Mouse (Mus musculus) neural tube, embryonic 13.5 days (tissue): Measurements from ENCODE around the gene Arel1. TPM values are rescaled to one million over a fixed set of nuclear protein-coding genes. Genes with fewer than 3 reads are reported as not detected.

Experiments used
- ATAC-seq: fragments of 200-750 bp; cut with Nextera tagmentation; 2 replicates; pipeline ENCODE4 v1.8.0; 2017; ENCODE audit warnings: low read depth, mild to moderate bottlenecking, moderate TSS enrichment, moderate library complexity
- H3K27ac ChIP-seq: fragments of 300-500 bp; sonication (generic); replicated peaks from 2 replicates; pipeline ENCODE4 v1.5.1; 2015; ENCODE audit warnings: moderate library complexity, mild to moderate bottlenecking, inconsistent platforms
- H3K27me3 ChIP-seq: fragments of 300-500 bp; sonication (generic); 2 replicates; pipeline ENCODE4 v1.6.1; 2015; ENCODE audit warnings: mild to moderate bottlenecking, inconsistent platforms
- H3K36me3 ChIP-seq: fragments of 300-500 bp; sonication (generic); 2 replicates; pipeline ENCODE4 v1.6.1; 2015; ENCODE audit warnings: mild to moderate bottlenecking, inconsistent platforms
- H3K4me1 ChIP-seq: fragments of 300-500 bp; sonication (generic); replicated peaks from 2 replicates; pipeline ENCODE4 v1.6.1; 2015; ENCODE audit warnings: inconsistent platforms
- H3K4me2 ChIP-seq: fragments of 300-500 bp; sonication (generic); 2 replicates; pipeline ENCODE4 v1.6.1; 2015; ENCODE audit warnings: inconsistent platforms, mild to moderate bottlenecking, moderate library complexity
- H3K4me3 ChIP-seq: fragments of 300-500 bp; sonication (generic); 2 replicates; pipeline ENCODE4 v1.5.1; 2015; ENCODE audit warnings: mild to moderate bottlenecking, inconsistent platforms
- H3K9ac ChIP-seq: fragments of 300-500 bp; sonication (generic); 2 replicates; pipeline ENCODE4 v1.6.1; 2015; ENCODE audit warnings: moderate library complexity, mild to moderate bottlenecking, inconsistent platforms
- H3K9me3 ChIP-seq: fragments of 300-500 bp; sonication (generic); 2 replicates; pipeline ENCODE4 v1.6.1; 2016; ENCODE audit warnings: inconsistent platforms
- WGBS: fragments of 180-500 bp; shearing (Covaris S2); methylation state at CpG from one replicate; pipeline ENCODE4 v1.1.7; 2015; 5-methylcytosine and 5-hydroxymethylcytosine counted together
- polyA plus RNA-seq: library from polyadenylated mRNA; unstranded; fragments of >200 nt; fragmentation: Nextera tagmentation; extraction: Ambion mirVana; gene quantifications from 2 replicates; pipeline ENCODE4 v1.2.1, GENCODE M21; 2015

The Arel1 gene
- polyA plus RNA-seq, result 26.2 and 28.5 TPM in 2 replicates

DNA sequence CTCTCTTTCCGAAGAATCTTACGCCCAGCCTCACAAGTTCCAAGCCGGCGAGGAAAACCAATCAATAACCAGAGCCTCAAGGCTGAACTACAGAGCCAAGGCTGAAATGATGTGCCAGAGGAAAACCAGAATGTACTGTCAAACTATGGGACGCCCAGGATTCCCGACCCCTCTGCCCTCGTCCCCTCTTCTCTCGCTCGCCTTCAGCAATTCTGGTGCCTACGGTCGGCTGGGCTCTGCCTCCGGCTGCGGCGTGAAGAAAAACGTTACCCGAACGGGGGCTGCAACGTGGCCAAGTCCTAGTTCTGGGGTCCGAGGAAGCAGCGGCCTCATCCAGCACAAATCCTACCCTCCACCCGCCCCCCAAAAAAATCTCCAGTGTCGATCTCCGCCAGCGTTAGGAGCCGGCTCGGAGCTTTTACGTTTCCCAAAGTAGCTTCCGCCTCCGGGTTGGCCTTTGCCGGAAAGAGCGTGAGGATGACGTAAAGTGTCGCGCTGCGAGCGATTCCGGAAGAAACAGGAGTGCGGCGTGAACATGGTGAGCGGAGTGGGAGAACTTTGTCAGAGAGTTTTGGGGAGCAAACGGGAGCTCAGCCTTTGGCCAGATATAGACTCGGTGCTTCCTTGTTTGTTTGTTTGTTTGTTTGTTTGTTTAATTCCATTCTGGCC lies at the start of gene Arel1, which contains the start of gene Fcf1:
Gene Arel1 (minus strand): TSS at position 473 of the 669 bp plus-strand sequence.
Gene Fcf1 (plus strand): TSS at position 470 of the 669 bp plus-strand sequence.
- WGBS, result under 1% methylated on average over 42 of the region's 42 CpGs
- Histone ChIP-seq H3K4me2 (peak within 1 kb of the TSS; percentile 97), H3K4me1 (peaks cover 28% of the 10 kb centered on the region), H3K9ac (peak within 1 kb of the TSS; percentile 88), H3K36me3 (peaks cover 27% of the 10 kb centered on the region), H3K27me3 (no peaks in the 10 kb centered on the region), H3K9me3 (no peaks in the 10 kb centered on the region), H3K4me3 (peak within 1 kb of the TSS; percentile 78), H3K27ac (peak within 1 kb of the TSS; percentile 63)
- peak; percentile 86 for ATAC-seq

DNA sequence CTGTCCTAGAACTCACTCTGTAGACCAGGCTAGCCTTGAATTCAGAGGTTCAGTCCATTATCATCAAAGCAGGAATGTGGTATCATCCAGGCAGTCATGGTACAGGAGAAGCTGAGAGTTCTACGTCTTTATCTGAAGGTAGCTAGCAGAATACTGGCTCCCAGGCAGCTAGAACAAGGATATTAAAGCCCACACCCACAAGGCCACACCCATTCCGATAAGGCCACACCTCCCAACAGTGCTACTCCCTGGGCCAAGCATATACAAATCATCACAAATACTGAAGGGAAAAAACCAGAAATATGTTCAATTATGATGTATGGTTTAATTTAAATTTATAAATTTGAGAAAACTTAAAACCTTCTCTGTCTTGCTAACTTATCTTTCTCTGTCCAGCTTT lies 41.5 kb upstream of the Arel1 start:
- no peak overlapping the region for H3K4me2 ChIP-seq
- WGBS, result 96% methylated on average over 2 of the region's 2 CpGs
- no peaks in the 10 kb centered on the region for H3K9me3 ChIP-seq
- H3K36me3 ChIP-seq, result peaks cover 47% of the 10 kb centered on the region
- H3K4me1 ChIP-seq, result no peaks in the 10 kb centered on the region
- no peak overlapping the region for H3K4me3 ChIP-seq
- no peak overlapping the region for H3K9ac ChIP-seq
- H3K27me3 ChIP-seq, result no peaks in the 10 kb centered on the region
- no peak for ATAC-seq
- H3K27ac ChIP-seq, result no peak overlapping the region

DNA sequence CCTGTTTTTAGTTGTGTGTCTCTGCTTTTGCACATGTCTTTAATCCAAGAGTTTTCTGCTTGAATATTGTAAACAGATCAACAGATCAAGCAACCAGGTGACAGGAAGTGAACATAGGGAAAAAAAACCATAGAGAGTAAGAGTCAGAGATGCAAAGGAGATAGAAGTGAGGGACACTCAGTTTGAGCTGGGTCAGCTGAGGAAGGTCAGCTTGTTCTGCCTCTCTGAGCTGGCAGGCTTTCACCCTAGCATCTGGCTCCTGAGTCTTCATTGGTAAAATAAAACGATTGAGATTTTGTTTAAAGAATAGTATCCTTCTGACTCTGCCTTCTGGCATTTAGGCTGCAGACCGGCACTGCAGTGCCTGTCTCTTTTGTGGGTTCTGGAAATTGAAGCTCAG lies 39.8 kb upstream of the Arel1 start:
- H3K4me3 ChIP-seq, result no peak overlapping the region
- H3K27me3 ChIP-seq, result no peaks in the 10 kb centered on the region
- no peaks in the 10 kb centered on the region for H3K4me1 ChIP-seq
- H3K9ac ChIP-seq, result no peak overlapping the region
- no peak overlapping the region for H3K4me2 ChIP-seq
- H3K36me3 ChIP-seq, result peaks cover 39% of the 10 kb centered on the region
- no peak for ATAC-seq
- whole genome bisulfite sequencing, result 92% methylated on average over 2 of the region's 2 CpGs
- H3K27ac ChIP-seq, result no peak overlapping the region
- H3K9me3 ChIP-seq, result no peaks in the 10 kb centered on the region

DNA sequence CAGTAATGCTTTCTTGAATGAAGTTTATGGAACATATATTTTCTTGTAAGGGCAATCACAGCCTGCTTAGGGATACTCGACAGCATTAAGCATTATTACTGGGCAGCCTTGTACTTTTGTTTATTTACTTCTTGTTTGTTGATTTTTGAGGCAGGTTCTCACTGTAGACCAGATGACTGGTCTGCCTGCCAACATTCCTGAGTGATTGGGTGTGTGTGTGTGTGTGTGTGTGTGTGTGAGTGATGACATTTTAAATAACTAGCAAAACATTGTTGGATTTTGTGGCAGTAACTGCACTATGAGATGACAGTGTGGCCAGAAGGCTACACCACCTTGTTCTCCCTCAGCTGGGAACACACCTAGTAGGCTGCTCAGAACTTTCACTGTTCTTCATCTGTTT lies 39.1 kb upstream of the Arel1 start:
- Histone ChIP-seq H3K27me3 (no peaks in the 10 kb centered on the region), H3K4me3 (no peak overlapping the region), H3K36me3 (peaks cover 35% of the 10 kb centered on the region), H3K4me2 (no peak overlapping the region), H3K27ac (no peak overlapping the region), H3K4me1 (no peaks in the 10 kb centered on the region), H3K9ac (no peak overlapping the region), H3K9me3 (no peaks in the 10 kb centered on the region)
- WGBS, result 86% methylated on average over 1 of the region's 1 CpGs
- no peak for ATAC-seq

DNA sequence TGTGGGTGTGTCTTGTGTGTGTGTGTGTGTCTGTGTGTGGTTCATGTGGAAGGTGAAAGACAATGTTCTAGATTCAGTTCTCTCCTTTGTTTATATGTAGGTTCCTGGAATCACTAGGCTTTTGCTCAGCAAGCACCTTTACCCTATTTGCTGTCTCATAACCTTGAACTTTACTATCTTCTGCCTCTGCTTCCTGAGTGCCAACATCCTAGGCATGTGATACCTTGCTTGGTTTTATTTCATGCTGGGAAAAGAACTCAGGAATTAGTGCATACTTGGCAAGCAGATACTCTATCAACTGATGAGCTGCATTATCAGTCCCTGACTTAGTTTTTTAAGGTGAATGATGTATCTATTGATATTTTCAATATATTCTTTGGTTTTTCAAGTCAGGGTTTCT lies 36.3 kb upstream of the Arel1 start:
- Histone ChIP-seq H3K27ac (no peak overlapping the region), H3K27me3 (no peaks in the 10 kb centered on the region), H3K36me3 (peaks cover 20% of the 10 kb centered on the region), H3K4me1 (no peaks in the 10 kb centered on the region), H3K4me2 (no peak overlapping the region), H3K9ac (no peak overlapping the region), H3K9me3 (peaks cover 6% of the 10 kb centered on the region; the same call in 1 of the 2 replicates), H3K4me3 (no peak overlapping the region)
- ATAC-seq, result no peak

DNA sequence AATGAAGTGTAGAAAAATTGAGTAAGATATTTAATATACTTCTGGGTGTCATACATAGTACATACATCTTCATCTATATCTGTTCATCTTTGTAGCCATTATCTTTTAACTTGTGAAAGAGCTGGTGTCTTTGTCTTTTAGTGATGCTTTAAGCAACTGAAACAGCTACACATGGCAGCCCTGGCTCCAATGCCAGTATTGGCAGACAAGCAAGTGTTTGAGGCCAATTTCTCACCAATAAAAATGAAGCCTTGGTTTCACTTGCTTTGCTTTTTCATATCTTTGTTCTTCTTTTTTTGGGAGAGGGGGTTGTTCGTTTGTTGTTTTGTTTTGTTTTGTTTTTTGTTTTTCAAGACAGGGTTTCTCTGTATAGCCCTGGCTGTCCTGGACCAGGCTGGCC lies 35.5 kb upstream of the Arel1 start:
- Histone ChIP-seq H3K36me3 (peaks cover 14% of the 10 kb centered on the region), H3K9me3 (peaks cover 6% of the 10 kb centered on the region; the same call in 1 of the 2 replicates), H3K4me2 (no peak overlapping the region), H3K4me3 (no peak overlapping the region), H3K9ac (no peak overlapping the region), H3K27me3 (no peaks in the 10 kb centered on the region), H3K27ac (no peak overlapping the region), H3K4me1 (no peaks in the 10 kb centered on the region)
- no peak for ATAC-seq
- WGBS, result 93% methylated on average over 1 of the region's 1 CpGs

DNA sequence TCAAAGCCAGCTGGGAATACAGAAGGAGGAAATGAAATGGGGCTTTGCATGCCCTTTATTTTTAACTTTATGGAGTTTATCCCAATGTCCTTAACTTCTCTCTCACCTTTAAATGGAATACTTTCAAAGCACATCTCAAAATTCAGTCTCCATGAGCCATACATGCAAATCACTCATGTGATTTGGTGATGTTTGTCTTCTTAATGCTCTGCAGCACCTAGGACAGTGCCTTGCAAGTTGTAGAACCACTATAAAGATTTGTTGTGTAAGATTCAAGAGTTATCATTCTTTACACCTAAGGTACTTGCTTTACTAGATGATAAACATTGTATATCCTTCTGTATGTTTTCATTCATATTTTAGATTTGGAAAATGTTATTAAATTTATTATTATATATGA lies 28.4 kb upstream of the Arel1 start:
- H3K27me3 ChIP-seq, result no peaks in the 10 kb centered on the region
- H3K27ac ChIP-seq, result no peak overlapping the region
- ATAC-seq, result no peak
- peaks cover 25% of the 10 kb centered on the region for H3K4me1 ChIP-seq
- peaks cover 10% of the 10 kb centered on the region for H3K36me3 ChIP-seq
- H3K9ac ChIP-seq, result peak overlapping the region; percentile 99
- H3K4me3 ChIP-seq, result peak overlapping the region; percentile 98
- H3K4me2 ChIP-seq, result peak overlapping the region; percentile 94
- H3K9me3 ChIP-seq, result peaks cover 6% of the 10 kb centered on the region; the same call in 1 of the 2 replicates

DNA sequence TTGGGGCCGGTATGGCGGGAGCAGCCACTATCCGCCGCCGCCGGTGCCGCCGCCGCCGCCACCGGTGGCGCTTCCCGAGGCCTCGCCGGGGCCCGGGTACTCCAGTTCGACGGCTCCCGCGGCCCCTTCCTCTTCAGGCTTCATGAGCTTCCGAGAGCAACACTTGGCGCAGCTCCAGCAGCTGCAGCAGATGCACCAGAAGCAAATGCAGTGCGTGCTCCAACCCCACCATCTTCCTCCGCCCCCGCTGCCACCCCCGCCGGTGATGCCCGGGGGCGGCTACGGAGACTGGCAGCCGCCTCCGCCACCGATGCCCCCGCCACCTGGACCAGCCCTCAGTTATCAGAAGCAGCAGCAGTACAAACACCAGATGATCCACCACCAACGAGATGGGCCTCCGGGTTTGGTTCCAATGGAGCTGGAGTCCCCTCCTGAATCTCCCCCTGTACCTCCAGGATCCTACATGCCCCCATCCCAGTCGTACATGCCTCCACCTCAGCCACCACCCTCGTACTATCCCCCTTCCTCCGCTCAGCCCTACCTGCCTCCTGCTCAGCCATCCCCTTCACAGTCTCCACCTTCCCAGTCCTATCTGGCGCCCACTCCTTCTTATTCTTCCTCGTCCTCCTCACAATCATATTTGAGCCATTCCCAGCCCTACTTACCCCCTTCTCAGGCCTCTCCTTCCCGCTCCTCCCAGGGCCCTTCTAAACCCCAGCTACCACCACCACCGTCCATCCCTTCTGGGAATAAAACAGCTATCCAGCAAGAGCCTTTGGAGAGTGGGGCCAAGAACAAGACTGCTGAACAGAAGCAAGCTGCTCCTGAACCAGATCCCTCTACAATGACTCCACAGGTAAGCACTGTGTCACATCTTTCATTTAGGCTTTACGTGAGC lies 26.1 kb upstream of the Arel1 start:
- Histone ChIP-seq H3K9ac (peak overlapping the region; percentile 99), H3K27me3 (no peaks in the 10 kb centered on the region), H3K27ac (peak overlapping the region; percentile 95), H3K4me3 (peak overlapping the region; percentile 98), H3K4me2 (peak overlapping the region; percentile 94), H3K36me3 (no peaks in the 10 kb centered on the region), H3K9me3 (no peaks in the 10 kb centered on the region), H3K4me1 (peaks cover 25% of the 10 kb centered on the region)
- ATAC-seq, result peak; percentile 56
- WGBS, result under 1% methylated on average over 44 of the region's 44 CpGs

DNA sequence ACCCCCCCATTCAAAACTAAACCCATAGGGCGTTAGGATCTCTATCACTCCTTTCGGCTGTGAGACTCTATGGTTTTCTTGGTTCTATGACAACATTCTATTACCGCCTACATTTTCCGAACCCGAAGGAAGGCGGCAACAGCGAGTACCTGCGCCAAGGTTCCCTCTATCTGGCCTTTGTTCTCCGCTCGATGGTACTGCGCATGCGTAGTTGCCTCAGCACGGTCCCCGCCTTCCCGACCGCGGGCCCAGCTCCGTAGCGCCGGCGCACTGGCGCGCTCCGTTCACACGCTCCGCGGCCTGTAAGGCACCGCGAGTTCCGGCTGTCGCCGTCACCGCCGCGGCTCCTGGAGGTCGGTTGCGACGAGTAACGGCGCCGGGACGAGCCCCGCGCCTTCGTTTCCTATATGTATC lies 25.4 kb upstream of the Arel1 start, which contains the start of gene Ylpm1:
Gene Ylpm1 (plus strand): TSS at position 239 of the 414 bp plus-strand sequence.
- under 1% methylated on average over 45 of the region's 45 CpGs for WGBS
- peaks cover 25% of the 10 kb centered on the region for H3K4me1 ChIP-seq
- no peaks in the 10 kb centered on the region for H3K9me3 ChIP-seq
- peak; percentile 99 for ATAC-seq
- peak within 1 kb of the TSS; percentile 94 for H3K4me2 ChIP-seq
- H3K27me3 ChIP-seq, result no peaks in the 10 kb centered on the region
- H3K4me3 ChIP-seq, result peak within 1 kb of the TSS; percentile 98
- H3K9ac ChIP-seq, result peak within 1 kb of the TSS; percentile 99
- H3K27ac ChIP-seq, result peak within 1 kb of the TSS; percentile 95
- no peaks in the 10 kb centered on the region for H3K36me3 ChIP-seq

DNA sequence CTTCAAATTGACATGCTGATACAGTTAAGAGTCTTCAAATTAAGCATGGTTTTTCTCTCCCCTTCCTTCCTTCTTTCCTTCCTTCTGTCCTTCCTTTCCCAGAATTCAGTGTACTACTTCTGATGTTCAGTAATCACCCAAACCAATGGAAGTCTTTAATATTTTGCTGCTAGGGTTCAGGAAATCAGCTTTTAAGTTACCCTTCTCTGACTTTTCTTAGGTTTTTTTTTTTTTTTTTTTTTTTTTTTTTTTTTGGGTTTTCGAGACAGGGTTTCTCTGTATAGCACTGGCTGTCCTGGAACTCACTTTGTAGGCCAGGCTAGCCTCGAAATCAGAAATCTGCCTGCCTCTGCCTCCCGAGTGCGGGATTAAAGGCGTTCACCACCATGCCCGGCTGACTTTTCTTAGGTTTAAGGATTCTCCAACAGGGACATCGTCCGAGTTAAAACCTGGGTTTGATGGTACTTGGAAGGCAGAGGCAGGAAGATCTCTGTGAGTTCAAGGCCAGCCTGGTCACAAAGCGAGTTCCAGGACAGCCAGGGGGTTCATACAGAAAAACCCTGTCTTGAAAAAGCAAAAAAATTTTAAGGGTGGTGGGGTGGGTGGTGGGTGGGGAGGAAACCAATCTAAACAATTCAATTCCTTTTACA lies 24.5 kb upstream of the Arel1 start:
- no peak for ATAC-seq
- peak overlapping the region; percentile 98 for H3K4me3 ChIP-seq
- peaks cover 25% of the 10 kb centered on the region for H3K4me1 ChIP-seq
- H3K27me3 ChIP-seq, result no peaks in the 10 kb centered on the region
- 92% methylated on average over 9 of the region's 9 CpGs for WGBS
- no peak overlapping the region; the same call in 1 of the 2 replicates for H3K27ac ChIP-seq
- peak overlapping the region; percentile 38; the same call in 1 of the 2 replicates for H3K9ac ChIP-seq
- no peaks in the 10 kb centered on the region for H3K9me3 ChIP-seq
- peak overlapping the region; percentile 42 for H3K4me2 ChIP-seq
- H3K36me3 ChIP-seq, result no peaks in the 10 kb centered on the region

DNA sequence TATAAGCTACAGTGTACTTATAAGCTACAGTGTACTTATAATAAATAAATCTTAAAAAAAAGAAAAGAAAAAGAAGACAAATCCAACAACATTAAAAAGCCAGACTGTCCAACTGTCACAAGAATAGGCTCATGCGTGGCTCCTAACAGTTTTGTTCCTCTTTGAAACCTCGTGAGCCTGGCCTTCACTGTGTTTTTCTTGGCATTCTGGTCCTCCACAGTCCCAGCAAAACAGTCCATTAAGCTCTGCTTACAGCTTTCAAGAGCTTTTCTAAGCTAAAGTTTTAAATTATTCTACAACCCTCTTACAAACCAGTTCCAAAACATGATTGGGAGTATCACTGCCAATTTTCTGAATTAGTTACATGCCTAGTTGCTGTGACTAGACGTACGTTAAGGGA lies 18.8 kb upstream of the Arel1 start:
- H3K27ac ChIP-seq, result no peak overlapping the region
- no peaks in the 10 kb centered on the region for H3K27me3 ChIP-seq
- H3K36me3 ChIP-seq, result peaks cover 5% of the 10 kb centered on the region; the same call in 1 of the 2 replicates
- no peak overlapping the region for H3K4me3 ChIP-seq
- H3K4me2 ChIP-seq, result no peak overlapping the region
- WGBS, result 71% methylated on average over 4 of the region's 4 CpGs
- H3K9ac ChIP-seq, result no peak overlapping the region
- H3K4me1 ChIP-seq, result no peaks in the 10 kb centered on the region
- no peak for ATAC-seq
- H3K9me3 ChIP-seq, result no peaks in the 10 kb centered on the region
